Mouse (Mus musculus) spleen, postnatal 36 days (tissue): ENCODE measurements around the gene Gm20795.
"Not testable (repeated sequence)": the region's sequence is repeated elsewhere in the genome, so short reads cannot be mapped to it uniquely, and the experiment has no call there.

Source experiments
- DNase-seq, 2 experiments: peaks; one replicate each; pipeline ENCODE4 v3.0.0; 2022; ENCODE audit warnings: low spot score in 2 of 2, mixed read lengths in 1 of 2

The Gm20795 gene

GRCm38 (mm10) chrY:40804614-40805013 lies at the start of gene Gm20795:
TSS of gene Gm20795 (plus strand) at chrY:40804914.
- not testable (repeated sequence) for DNase-seq

GRCm38 (mm10) chrY:40775665-40776064 lies 29.0 kb upstream of the Gm20795 start, which contains the start of gene Gm21797:
TSS of gene Gm21797 (minus strand) at chrY:40775765.
- not testable (repeated sequence) for DNase-seq
